Comparison of ENCODE assay signal across 10 mouse cellular contexts in genomic region chr12:36373237-36373998, GRCm38 (mm10). TPM values are rescaled to one million over a fixed set of nuclear protein-coding genes. Genes with fewer than 3 reads are reported as not detected.
DNase-seq lines count a peak whose midpoint lies in the region; ATAC-seq and TF ChIP-seq lines count a peak whose summit lies in the region.
"Had no signal": no experiment of that assay in that cellular context is flagged by ENCODE, and none has a peak within 500 bp of the region (broad histone marks: within the 10 kb centered on the region; RNA-seq: fewer than 3 reads in every experiment).

No protein-coding gene starts in this region.

- TF ChIP-seq EP300 in CH12.LX (IDR thresholded peaks at IDR 0.05; ENCODE audit: low read length), result no peak

- 0 out of 2 replicates have a peak, but pooled peaks have one; percentile 27 for ATAC-seq in kidney, embryonic 16.5 days (ENCODE audit: low FRiP score, low TSS enrichment)
- ATAC-seq in kidney, embryonic 14.5 days (ENCODE audit: low FRiP score, low TSS enrichment), result no peak

- in situ Hi-C loops in CH12.LX (cut with MboI; ENCODE audit: low pct_ligation_motif_present, low pct_unique_long_range_greater_than_20kb, low sequenced_read_pairs), result no loop called here

- H3K36me3 ChIP-seq in kidney, embryonic 16.5 days (ENCODE audit: insufficient read depth, low read length), result no peaks in the 10 kb centered on the region
- no peaks in the 10 kb centered on the region for H3K36me3 ChIP-seq in kidney, embryonic 14.5 days (ENCODE audit: control insufficient read depth, insufficient read depth, low read length)
- no peaks in the 10 kb centered on the region for H3K36me3 ChIP-seq in CH12.LX (replicated peaks in 1 of 2; ENCODE audit: control insufficient read depth in 1 of 2, insufficient read depth in 1 of 2, low read length in 1 of 2)

- dilution Hi-C loops in CH12.LX (cut with MboI; ENCODE audit: extremely low pct_ligation_motif_present, extremely low pct_unique_long_range_greater_than_20kb, low sequenced_read_pairs), result no loop called here

- no peak overlapping the region for H3K4me3 ChIP-seq in kidney, embryonic 16.5 days (ENCODE audit: low read length)
- no peak overlapping the region for H3K4me3 ChIP-seq in kidney, embryonic 14.5 days (ENCODE audit: low read length)
- no peak overlapping the region for H3K4me3 ChIP-seq in CH12.LX (replicated peaks in 1 of 3; ENCODE audit: low read depth in 2 of 3, low read length in 2 of 3, poor library complexity in 1 of 3)

- no peaks in the 10 kb centered on the region for H3K4me1 ChIP-seq in kidney, embryonic 16.5 days (ENCODE audit: insufficient read depth, low read length)
- H3K4me1 ChIP-seq in kidney, embryonic 14.5 days (ENCODE audit: control insufficient read depth, insufficient read depth, low read length), result no peaks in the 10 kb centered on the region
- peaks cover 4 to 14% of the 10 kb centered on the region in 2 experiments for H3K4me1 ChIP-seq in CH12.LX (ENCODE audit: control insufficient read depth in 1 of 2, insufficient read depth in 2 of 2)

- H3K79me2 ChIP-seq in CH12.LX (replicated peaks; ENCODE audit: control insufficient read depth, extremely low read depth, insufficient read depth, poor library complexity, severe bottlenecking), result no peaks in the 10 kb centered on the region

- DNase-seq in 416B (ENCODE audit: low read depth), result peak; percentile 5
- DNase-seq in CH12.LX (ENCODE audit: extremely low read depth), result peak; percentile 24
- DNase-seq in embryo, embryonic 11 days, result peak; percentile 5
- no peak for DNase-seq in frontal cortex, postnatal 25 days (ENCODE audit: low spot score in 2 of 2)
- DNase-seq in frontal cortex, adult 2 months (ENCODE audit: extremely low spot score in 1 of 2, low spot score in 1 of 2), result no peak
- DNase-seq in Muller cell, postnatal 12 days (ENCODE audit: inconsistent ontology term), result no peak
- DNase-seq: heart, postnatal 4 days; layer of hippocampus, postnatal 36 days had no signal

- no peaks in the 10 kb centered on the region for H3K9me3 ChIP-seq in kidney, embryonic 16.5 days (ENCODE audit: low read length)
- no peaks in the 10 kb centered on the region for H3K9me3 ChIP-seq in kidney, embryonic 14.5 days (ENCODE audit: control insufficient read depth, low read length)
- no peaks in the 10 kb centered on the region for H3K9me3 ChIP-seq in CH12.LX (replicated peaks; ENCODE audit: low read length)

- peak; percentile 71 for TF ChIP-seq CTCF in CH12.LX (conservative IDR thresholded peaks at IDR 0.05 in 1 of 2, IDR thresholded peaks at IDR 0.05 in 1 of 2; ENCODE audit: low read depth in 2 of 2, low read length in 2 of 2)

- WGBS in kidney, embryonic 16.5 days, result 42% methylated on average over 4 of the region's 4 CpGs
- WGBS in kidney, embryonic 14.5 days, result 60% methylated on average over 4 of the region's 4 CpGs

- no peak overlapping the region for H3K27ac ChIP-seq in kidney, embryonic 16.5 days (ENCODE audit: low read length)
- no peak overlapping the region for H3K27ac ChIP-seq in kidney, embryonic 14.5 days (ENCODE audit: low read depth, low read length)
- H3K27ac ChIP-seq in CH12.LX (ENCODE audit: insufficient read depth, low read depth), result no peak overlapping the region

- no peaks in the 10 kb centered on the region for H3K27me3 ChIP-seq in kidney, embryonic 16.5 days (ENCODE audit: insufficient read depth, low read length)
- no peaks in the 10 kb centered on the region for H3K27me3 ChIP-seq in kidney, embryonic 14.5 days (ENCODE audit: control insufficient read depth, insufficient read depth, low read length)
- H3K27me3 ChIP-seq in CH12.LX (replicated peaks), result no peaks in the 10 kb centered on the region

- no peak overlapping the region for H3K9ac ChIP-seq in kidney, embryonic 16.5 days (replicated peaks; ENCODE audit: low read length)
- no peak overlapping the region for H3K9ac ChIP-seq in kidney, embryonic 14.5 days (ENCODE audit: low read depth, low read length)
- no peak overlapping the region for H3K9ac ChIP-seq in CH12.LX (ENCODE audit: insufficient read depth, low read depth)

- no peak for TF ChIP-seq POLR2A in CH12.LX (IDR thresholded peaks at IDR 0.05; ENCODE audit: low read depth, low read length)

- H3K4me2 ChIP-seq in kidney, embryonic 16.5 days (replicated peaks; ENCODE audit: low read depth, low read length), result no peak overlapping the region
- no peak overlapping the region for H3K4me2 ChIP-seq in kidney, embryonic 14.5 days (replicated peaks; ENCODE audit: low read depth, low read length)
- 0 out of 2 replicates have a peak overlapping the region, but pooled peaks have one; percentile 33 for H3K4me2 ChIP-seq in CH12.LX (ENCODE audit: insufficient read depth, low read depth, poor library complexity, severe bottlenecking)

- peak; percentile 58 for TF ChIP-seq RAD21 in CH12.LX (IDR thresholded peaks at IDR 0.05; ENCODE audit: low read depth, low read length)

TF ChIP-seq in CH12.LX, 34 proteins besides CTCF, POLR2A, EP300 and RAD21:
- TF ChIP-seq SMC3 (IDR thresholded peaks at IDR 0.05; ENCODE audit: low read depth, low read length), result peak; percentile 80
- no peak for TF ChIP-seq HCFC1 (IDR thresholded peaks at IDR 0.05; ENCODE audit: low read depth, low read length)
- no peak for TF ChIP-seq ZKSCAN1 (IDR thresholded peaks at IDR 0.05; ENCODE audit: borderline replicate concordance, low read depth, low read length)
- TF ChIP-seq ZNF384 (IDR thresholded peaks at IDR 0.05; ENCODE audit: low read depth, low read length), result no peak
- no peak for TF ChIP-seq UBTF (IDR thresholded peaks at IDR 0.05; ENCODE audit: low read depth, low read length)
- no peak for TF ChIP-seq PAX5 (IDR thresholded peaks at IDR 0.05; ENCODE audit: low read length)
- TF ChIP-seq IRF4 (IDR thresholded peaks at IDR 0.05; ENCODE audit: low read depth, low read length), result no peak
- no peak for TF ChIP-seq SIN3A (IDR thresholded peaks at IDR 0.05; ENCODE audit: low read length)
- no peak for TF ChIP-seq TCF12 (IDR thresholded peaks at IDR 0.05; ENCODE audit: low read depth, low read length)
- TF ChIP-seq NELFE (IDR thresholded peaks at IDR 0.05; ENCODE audit: low read depth, low read length), result peak; percentile 20; the same call in 1 of the 2 replicates
- TF ChIP-seq ZC3H11A (IDR thresholded peaks at IDR 0.05; ENCODE audit: low read depth, low read length), result peak; percentile 24; the same call in 1 of the 2 replicates
- TF ChIP-seq MAFK (IDR thresholded peaks at IDR 0.05; ENCODE audit: insufficient replicate concordance, low read length), result no peak

RNA-seq across cellular contexts. Expression of gene Ispd, which starts 7.8 kb away (rescaled TPM):
- 17.2 and 17.4 TPM in 2 replicates for polyA plus RNA-seq in kidney, embryonic 16.5 days (2015; fragmentation: Nextera tagmentation; extraction: Ambion mirVana)
- polyA plus RNA-seq in kidney, embryonic 14.5 days (2014; fragmentation: Nextera tagmentation; extraction: Ambion mirVana), result 12.5 and 16.7 TPM in 2 replicates
- total RNA-seq in CH12.LX (2012; rRNA removed) (0.42 and 0.51 TPM in 2 replicates), CH12.LX (2014; rRNA removed) (1.6 and 1.8 TPM in 2 replicates)
- polyA plus RNA-seq in CH12.LX (2012; ENCODE audit: insufficient read length, low read depth), result 1.2 and 1.4 TPM in 2 replicates
- polyA plus RNA-seq in frontal cortex, adult 2 months (2012; rRNA removed), result 5.7 and 6.0 TPM in 2 replicates

RNA-seq across cellular contexts. Expression of gene D630036H23Rik, which starts 8.6 kb away (rescaled TPM):
- polyA plus RNA-seq in kidney, embryonic 16.5 days (2015; fragmentation: Nextera tagmentation; extraction: Ambion mirVana), result 2.1 and 2.2 TPM in 2 replicates
- 0.77 and 2.8 TPM in 2 replicates for polyA plus RNA-seq in kidney, embryonic 14.5 days (2014; fragmentation: Nextera tagmentation; extraction: Ambion mirVana)
- 0.25 and 0.34 TPM in 2 replicates for total RNA-seq in CH12.LX (2012; rRNA removed)
- 0.63 TPM in 1 of 2 replicates, not detected in the other for total RNA-seq in CH12.LX (2014; rRNA removed)
- polyA plus RNA-seq in CH12.LX (2012; ENCODE audit: insufficient read length, low read depth), result 0.27 TPM in 1 of 2 replicates, not detected in the other
- 0.44 and 0.71 TPM in 2 replicates for polyA plus RNA-seq in frontal cortex, adult 2 months (2012; rRNA removed)

RNA-seq across cellular contexts. Expression of gene Sostdc1, which starts 59.5 kb away (rescaled TPM):
- 161 and 163 TPM in 2 replicates for polyA plus RNA-seq in kidney, embryonic 16.5 days (2015; fragmentation: Nextera tagmentation; extraction: Ambion mirVana)
- polyA plus RNA-seq in kidney, embryonic 14.5 days (2014; fragmentation: Nextera tagmentation; extraction: Ambion mirVana), result 42.9 and 50.1 TPM in 2 replicates
- not detected in 2 replicates for total RNA-seq in CH12.LX (2012; rRNA removed)
- not detected in 2 replicates for total RNA-seq in CH12.LX (2014; rRNA removed)
- not detected in 2 replicates for polyA plus RNA-seq in CH12.LX (2012; ENCODE audit: insufficient read length, low read depth)
- 0.40 and 0.80 TPM in 2 replicates for polyA plus RNA-seq in frontal cortex, adult 2 months (2012; rRNA removed)

Comparison
In these comparisons a context has a peak if more than half of its experiments do, and no peak if none do; other contexts are left out.
1. DNase-seq: peak in 416B (single experiment), CH12.LX (single experiment) and embryo, embryonic 11 days (single experiment); none in frontal cortex, postnatal 25 days (0 of 2), frontal cortex, adult 2 months (0 of 2) and Muller cell, postnatal 12 days (single experiment).
2. RNA of gene Sostdc1, which starts 59.5 kb away (polyA plus RNA-seq): 161 to 163 TPM in kidney, embryonic 16.5 days and 42.9 to 50.1 TPM in kidney, embryonic 14.5 days; 0.40 to 0.80 TPM in frontal cortex, adult 2 months and not detected in CH12.LX; every median in the first group is over 10 times any median in the second.